Mouse (Mus musculus): ENCODE data around the gene Snx19. TPM values are rescaled to one million over a fixed set of nuclear protein-coding genes. Genes with fewer than 3 reads are reported as not detected.

Snx19 gene
- 13.7 and 19.3 TPM in 2 replicates for polyA plus RNA-seq (2012; rRNA removed)

GRCm38 (mm10) chr9:30426882-30427632 is at the start of gene Snx19:
Snx19 (plus strand) TSS chr9:30427108.

